Mouse (Mus musculus): Measurements from ENCODE around the gene 3100002H09Rik. TPM values are rescaled to one million over a fixed set of nuclear protein-coding genes. Genes with fewer than 3 reads are reported as not detected.

Gene 3100002H09Rik
- polyA plus RNA-seq, 1 experiment from 2014 or later = 0.84 TPM

- H3K9ac ChIP-seq = no peak overlapping the region
- no peaks in the 10 kb centered on the region for H3K9me3 ChIP-seq (replicated peaks)
- H3K4me2 ChIP-seq = no peak overlapping the region
- H3K4me1 ChIP-seq = peaks cover 29% of the 10 kb centered on the region
- H3K27ac ChIP-seq = no peak overlapping the region
- no peak for ATAC-seq
- H3K36me3 ChIP-seq (ENCODE audit: poor library complexity, severe bottlenecking) = no peaks in the 10 kb centered on the region
- 0% methylated on average over 1 of the region's 1 CpGs for WGBS
- peaks cover 4% of the 10 kb centered on the region; the same call in 1 of the 2 replicates for H3K27me3 ChIP-seq
- no peak overlapping the region for H3K4me3 ChIP-seq
Observed at GRCm38 (mm10) chr4:124614189-124614588, 3.6 kb upstream of the 3100002H09Rik start.

- H3K27ac ChIP-seq = no peak overlapping the region
- H3K27me3 ChIP-seq = peaks cover 4% of the 10 kb centered on the region; the same call in 1 of the 2 replicates
- no peaks in the 10 kb centered on the region for H3K9me3 ChIP-seq (replicated peaks)
- ATAC-seq = no peak
- WGBS = 78% methylated on average over 4 of the region's 4 CpGs
- no peak overlapping the region for H3K4me3 ChIP-seq
- H3K36me3 ChIP-seq (ENCODE audit: poor library complexity, severe bottlenecking) = no peaks in the 10 kb centered on the region
- peaks cover 24% of the 10 kb centered on the region for H3K4me1 ChIP-seq
- H3K9ac ChIP-seq = no peak overlapping the region
- no peak overlapping the region for H3K4me2 ChIP-seq
Observed at GRCm38 (mm10) chr4:124611768-124612167, 1.2 kb upstream of the 3100002H09Rik start.

- Histone ChIP-seq H3K27ac (no peak overlapping the region), H3K36me3 (ENCODE audit: poor library complexity, severe bottlenecking) (no peaks in the 10 kb centered on the region), H3K4me1 (peaks cover 11% of the 10 kb centered on the region; the same call in 1 of the 2 replicates), H3K27me3 (peaks cover 8% of the 10 kb centered on the region; the same call in 1 of the 2 replicates), H3K9me3 (replicated peaks) (no peaks in the 10 kb centered on the region), H3K4me3 (no peak overlapping the region), H3K9ac (no peak overlapping the region), H3K4me2 (no peak overlapping the region)
- WGBS = 76% methylated on average over 2 of the region's 2 CpGs
- ATAC-seq = no peak
Observed at GRCm38 (mm10) chr4:124610066-124610465, 537 bp downstream of the 3100002H09Rik start.

- H3K4me1 ChIP-seq = peaks cover 9% of the 10 kb centered on the region; the same call in 1 of the 2 replicates
- ATAC-seq = no peak; the same call in 1 of the 2 replicates
- 62% methylated on average over 8 of the region's 8 CpGs for WGBS
Observed at GRCm38 (mm10) chr4:124607166-124607565, 3.4 kb downstream of the 3100002H09Rik start.

GRCm38 (mm10) chr4:124606180-124606579, 4.4 kb downstream of the 3100002H09Rik start:
- H3K9me3 ChIP-seq (replicated peaks) = no peaks in the 10 kb centered on the region
- no peak overlapping the region for H3K27ac ChIP-seq
- 89% methylated on average over 3 of the region's 3 CpGs for WGBS
- ATAC-seq = no peak
- H3K27me3 ChIP-seq = peaks cover 22% of the 10 kb centered on the region
- no peak overlapping the region for H3K4me3 ChIP-seq
- H3K4me1 ChIP-seq = peaks cover 9% of the 10 kb centered on the region; the same call in 1 of the 2 replicates
- H3K9ac ChIP-seq = no peak overlapping the region
- no peak overlapping the region for H3K4me2 ChIP-seq
- H3K36me3 ChIP-seq (ENCODE audit: poor library complexity, severe bottlenecking) = no peaks in the 10 kb centered on the region

More at GRCm38 (mm10) chr4:124607166-124607565, 3.4 kb downstream of the 3100002H09Rik start:
- Histone ChIP-seq H3K27ac (0 out of 2 replicates have a peak overlapping the region, but pooled peaks have one; percentile 10), H3K9ac (no peak overlapping the region), H3K9me3 (replicated peaks) (no peaks in the 10 kb centered on the region), H3K36me3 (ENCODE audit: poor library complexity, severe bottlenecking) (no peaks in the 10 kb centered on the region), H3K27me3 (peaks cover 22% of the 10 kb centered on the region), H3K4me3 (no peak overlapping the region), H3K4me2 (no peak overlapping the region)

DNA sequence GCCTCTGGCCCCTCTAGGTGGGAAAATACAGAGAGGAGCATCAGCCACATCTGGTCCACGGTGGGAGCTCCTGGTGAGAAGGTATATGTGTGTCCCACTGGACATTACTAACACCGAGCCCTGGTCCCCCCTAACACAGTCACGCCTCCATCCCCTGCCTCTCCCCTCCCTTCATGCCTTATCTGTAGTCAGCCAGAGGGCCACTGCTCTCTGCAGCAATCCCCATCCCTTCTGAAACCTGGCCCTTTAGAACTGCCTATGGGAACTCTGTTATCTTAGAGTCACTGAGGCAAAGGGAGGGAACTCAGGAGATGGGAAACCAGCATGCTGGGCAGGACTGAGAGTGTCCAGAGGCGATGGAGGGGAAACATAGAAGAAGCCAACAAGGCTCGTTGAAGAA, 5.3 kb downstream of the 3100002H09Rik start:
- H3K27ac ChIP-seq = no peak overlapping the region
- no peaks in the 10 kb centered on the region for H3K9me3 ChIP-seq (replicated peaks)
- no peak overlapping the region for H3K9ac ChIP-seq
- no peaks in the 10 kb centered on the region for H3K36me3 ChIP-seq (ENCODE audit: poor library complexity, severe bottlenecking)
- H3K4me2 ChIP-seq = no peak overlapping the region
- peaks cover 18% of the 10 kb centered on the region for H3K27me3 ChIP-seq
- ATAC-seq = no peak
- 68% methylated on average over 5 of the region's 5 CpGs for WGBS
- H3K4me3 ChIP-seq = no peak overlapping the region
- H3K4me1 ChIP-seq = peaks cover 8% of the 10 kb centered on the region; the same call in 1 of the 2 replicates

DNA sequence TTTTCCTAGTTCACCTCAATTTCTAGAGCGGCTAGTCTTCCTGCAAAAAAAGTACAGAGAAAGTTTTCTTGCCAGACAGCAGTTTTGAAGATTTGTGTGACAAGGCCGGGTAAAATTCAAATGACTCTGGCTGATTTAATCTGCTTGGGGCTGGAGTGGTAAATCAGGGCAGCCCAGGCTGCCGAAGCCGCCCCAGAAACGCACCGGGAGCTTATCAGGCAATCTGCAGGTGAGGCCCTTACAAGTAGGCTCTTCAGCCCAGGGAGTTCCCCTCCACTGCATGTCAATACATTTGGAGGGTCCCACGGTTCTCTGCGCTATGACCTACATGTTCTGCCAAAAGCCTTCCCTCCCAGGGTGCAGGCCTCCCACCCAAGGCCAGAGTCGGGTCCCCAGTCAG, 6.9 kb downstream of the 3100002H09Rik start:
- Histone ChIP-seq H3K9me3 (replicated peaks) (no peaks in the 10 kb centered on the region), H3K4me1 (0 out of 2 replicates have a peak, but pooled peaks cover 4% of the 10 kb centered on the region), H3K36me3 (ENCODE audit: poor library complexity, severe bottlenecking) (no peaks in the 10 kb centered on the region), H3K4me2 (no peak overlapping the region), H3K27me3 (peaks cover 18% of the 10 kb centered on the region), H3K4me3 (no peak overlapping the region), H3K9ac (no peak overlapping the region), H3K27ac (no peak overlapping the region)
- ATAC-seq = no peak
- 41% methylated on average over 9 of the region's 9 CpGs for WGBS

DNA sequence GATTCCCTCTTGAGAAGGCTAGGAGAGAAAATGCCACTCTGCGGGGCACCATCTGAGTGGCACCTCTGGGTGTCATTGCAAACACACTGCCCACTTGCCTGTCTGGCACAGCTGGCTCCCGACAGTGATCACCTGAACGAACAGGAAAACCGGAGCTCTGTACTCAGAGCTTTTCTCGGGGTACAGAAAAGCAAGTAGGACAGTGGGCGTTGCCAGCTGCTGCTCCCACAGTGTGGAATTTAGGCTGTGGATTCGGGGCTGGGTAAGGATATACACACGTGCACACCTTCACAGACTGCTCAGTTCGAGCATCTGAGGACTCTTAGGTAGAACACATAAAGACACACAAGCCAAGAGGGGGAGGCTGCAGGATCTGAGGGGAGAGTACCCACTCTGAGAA, 14.7 kb downstream of the 3100002H09Rik start:
- WGBS = 82% methylated on average over 9 of the region's 9 CpGs
- Histone ChIP-seq H3K27ac (no peak overlapping the region), H3K4me1 (peaks cover 43% of the 10 kb centered on the region), H3K4me3 (no peak overlapping the region), H3K27me3 (no peaks in the 10 kb centered on the region), H3K36me3 (ENCODE audit: poor library complexity, severe bottlenecking) (no peaks in the 10 kb centered on the region), H3K9ac (no peak overlapping the region), H3K9me3 (replicated peaks) (no peaks in the 10 kb centered on the region), H3K4me2 (no peak overlapping the region)
- no peak for ATAC-seq

DNA sequence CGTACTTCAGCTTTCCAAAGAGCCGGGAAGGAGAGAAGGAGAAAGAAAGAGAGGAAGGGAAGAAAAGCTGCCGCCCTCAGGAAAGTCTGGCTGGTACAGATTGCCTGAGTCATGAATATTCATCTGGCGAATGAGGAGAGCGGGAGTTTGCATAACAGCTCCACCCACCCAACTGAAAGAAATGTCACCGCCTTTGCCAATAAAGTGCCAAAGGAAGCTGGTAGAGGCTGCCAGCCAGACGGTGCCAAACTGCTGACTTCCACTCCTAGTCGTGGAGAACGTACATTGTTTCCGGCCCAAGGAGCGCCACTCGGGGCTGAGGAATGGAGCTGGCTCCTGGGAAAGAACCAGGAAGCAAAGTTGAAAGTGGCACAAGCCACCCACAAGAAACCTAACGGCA, 15.7 kb downstream of the 3100002H09Rik start:
- no peaks in the 10 kb centered on the region for H3K36me3 ChIP-seq (ENCODE audit: poor library complexity, severe bottlenecking)
- ATAC-seq = peak; percentile 81
- WGBS = 18% methylated on average over 13 of the region's 13 CpGs
- H3K27ac ChIP-seq = peak overlapping the region; percentile 79
- H3K9me3 ChIP-seq (replicated peaks) = no peaks in the 10 kb centered on the region
- peak overlapping the region; percentile 41; the same call in 1 of the 2 replicates for H3K9ac ChIP-seq
- H3K27me3 ChIP-seq = no peaks in the 10 kb centered on the region
- peak overlapping the region; percentile 39 for H3K4me2 ChIP-seq
- H3K4me3 ChIP-seq = no peak overlapping the region
- H3K4me1 ChIP-seq = peaks cover 43% of the 10 kb centered on the region

- ATAC-seq = peak; percentile 34; the same call in 1 of the 2 replicates
Observed at GRCm38 (mm10) chr4:124593691-124594090, 16.9 kb downstream of the 3100002H09Rik start.

DNA sequence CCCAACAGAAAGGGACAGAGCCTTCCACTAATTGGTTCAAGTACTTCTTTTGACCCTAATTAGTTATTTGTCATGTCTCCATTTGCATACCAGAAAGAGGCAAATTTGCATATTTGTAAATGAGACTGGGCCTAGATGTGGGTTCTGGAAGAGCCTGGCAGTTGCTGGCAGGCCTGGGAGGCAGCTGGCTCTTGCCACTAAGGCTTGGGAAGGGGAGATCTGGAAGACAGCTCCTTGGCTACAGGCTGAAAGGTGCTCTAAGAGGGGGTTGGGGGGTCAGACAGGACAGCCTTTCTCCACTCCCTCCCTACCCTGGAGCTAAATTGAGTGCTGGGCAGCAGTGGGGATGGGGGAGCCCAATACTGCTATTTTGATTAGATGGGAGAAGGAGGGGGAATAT, 17.4 kb downstream of the 3100002H09Rik start:
- Histone ChIP-seq H3K27ac (peak overlapping the region; percentile 79), H3K4me1 (peaks cover 43% of the 10 kb centered on the region), H3K4me2 (peak overlapping the region; percentile 14; the same call in 1 of the 2 replicates), H3K9me3 (replicated peaks) (no peaks in the 10 kb centered on the region), H3K36me3 (ENCODE audit: poor library complexity, severe bottlenecking) (no peaks in the 10 kb centered on the region), H3K4me3 (no peak overlapping the region), H3K27me3 (no peaks in the 10 kb centered on the region), H3K9ac (peak overlapping the region; percentile 26; the same call in 1 of the 2 replicates)
- peak; percentile 76 for ATAC-seq

More at GRCm38 (mm10) chr4:124593691-124594090, 16.9 kb downstream of the 3100002H09Rik start:
- Histone ChIP-seq H3K9me3 (replicated peaks) (no peaks in the 10 kb centered on the region), H3K9ac (peak overlapping the region; percentile 26; the same call in 1 of the 2 replicates), H3K27ac (peak overlapping the region; percentile 79), H3K36me3 (ENCODE audit: poor library complexity, severe bottlenecking) (no peaks in the 10 kb centered on the region), H3K27me3 (no peaks in the 10 kb centered on the region), H3K4me3 (no peak overlapping the region), H3K4me1 (peaks cover 43% of the 10 kb centered on the region), H3K4me2 (peak overlapping the region; percentile 14; the same call in 1 of the 2 replicates)
- 55% methylated on average over 9 of the region's 9 CpGs for whole genome bisulfite sequencing

- peaks cover 43% of the 10 kb centered on the region for H3K4me1 ChIP-seq
- H3K27me3 ChIP-seq = no peaks in the 10 kb centered on the region
- no peak overlapping the region for H3K4me2 ChIP-seq
- peak overlapping the region; percentile 79 for H3K27ac ChIP-seq
- 0 out of 2 replicates have a peak, but pooled peaks have one; percentile 19 for ATAC-seq
- no peaks in the 10 kb centered on the region for H3K36me3 ChIP-seq (ENCODE audit: poor library complexity, severe bottlenecking)
- WGBS = 69% methylated on average over 5 of the region's 5 CpGs
- no peak overlapping the region for H3K9ac ChIP-seq
- no peak overlapping the region for H3K4me3 ChIP-seq
- no peaks in the 10 kb centered on the region for H3K9me3 ChIP-seq (replicated peaks)
Observed at GRCm38 (mm10) chr4:124592241-124592640, 18.4 kb downstream of the 3100002H09Rik start.

DNA sequence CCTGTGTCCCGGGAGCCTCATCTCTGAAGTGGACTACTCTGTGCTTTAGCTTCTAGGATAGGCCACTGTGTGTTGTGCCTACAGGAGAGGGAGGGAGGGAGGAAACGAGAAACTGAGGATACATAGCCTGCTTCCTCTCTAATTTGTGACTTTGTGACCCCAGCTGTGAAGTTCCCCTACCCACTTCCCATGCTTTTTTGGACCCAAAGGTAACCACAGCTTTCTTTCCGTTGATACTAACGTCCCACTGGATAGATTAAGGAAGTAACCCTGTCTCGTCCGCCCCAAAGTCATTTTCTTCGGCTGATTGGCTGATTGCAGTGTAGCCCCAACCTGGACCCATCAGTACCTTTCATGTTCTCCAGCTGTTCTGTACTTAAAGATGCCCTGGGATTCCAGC, 29.9 kb downstream of the 3100002H09Rik start:
- no peak overlapping the region for H3K4me3 ChIP-seq
- H3K9me3 ChIP-seq (replicated peaks) = no peaks in the 10 kb centered on the region
- no peak overlapping the region for H3K4me2 ChIP-seq
- ATAC-seq = no peak
- 89% methylated on average over 7 of the region's 7 CpGs for WGBS
- H3K27ac ChIP-seq = no peak overlapping the region
- no peaks in the 10 kb centered on the region for H3K36me3 ChIP-seq (ENCODE audit: poor library complexity, severe bottlenecking)
- H3K4me1 ChIP-seq = peaks cover 17% of the 10 kb centered on the region
- H3K27me3 ChIP-seq = peaks cover 20% of the 10 kb centered on the region
- no peak overlapping the region for H3K9ac ChIP-seq
